Mouse (Mus musculus) adrenal gland, adult 10 weeks (tissue): Measurements from ENCODE around the gene Dhh. TPM values are rescaled to one million over a fixed set of nuclear protein-coding genes. Genes with fewer than 3 reads are reported as not detected.

Source experiments
- polyA plus RNA-seq: library from polyadenylated mRNA; stranded (reverse); fragments of 350-450 nt; fragmentation: Illumina TruSeq; extraction: RNeasy Lipid Tissue Mini Kit (QIAGEN cat#74804); gene quantifications from one replicate; pipeline ENCODE4 v1.2.3, GENCODE M21; 2014; ENCODE audit warnings: low read depth, low replicate concordance

Gene Dhh
- 0.47 TPM for polyA plus RNA-seq

DNA sequence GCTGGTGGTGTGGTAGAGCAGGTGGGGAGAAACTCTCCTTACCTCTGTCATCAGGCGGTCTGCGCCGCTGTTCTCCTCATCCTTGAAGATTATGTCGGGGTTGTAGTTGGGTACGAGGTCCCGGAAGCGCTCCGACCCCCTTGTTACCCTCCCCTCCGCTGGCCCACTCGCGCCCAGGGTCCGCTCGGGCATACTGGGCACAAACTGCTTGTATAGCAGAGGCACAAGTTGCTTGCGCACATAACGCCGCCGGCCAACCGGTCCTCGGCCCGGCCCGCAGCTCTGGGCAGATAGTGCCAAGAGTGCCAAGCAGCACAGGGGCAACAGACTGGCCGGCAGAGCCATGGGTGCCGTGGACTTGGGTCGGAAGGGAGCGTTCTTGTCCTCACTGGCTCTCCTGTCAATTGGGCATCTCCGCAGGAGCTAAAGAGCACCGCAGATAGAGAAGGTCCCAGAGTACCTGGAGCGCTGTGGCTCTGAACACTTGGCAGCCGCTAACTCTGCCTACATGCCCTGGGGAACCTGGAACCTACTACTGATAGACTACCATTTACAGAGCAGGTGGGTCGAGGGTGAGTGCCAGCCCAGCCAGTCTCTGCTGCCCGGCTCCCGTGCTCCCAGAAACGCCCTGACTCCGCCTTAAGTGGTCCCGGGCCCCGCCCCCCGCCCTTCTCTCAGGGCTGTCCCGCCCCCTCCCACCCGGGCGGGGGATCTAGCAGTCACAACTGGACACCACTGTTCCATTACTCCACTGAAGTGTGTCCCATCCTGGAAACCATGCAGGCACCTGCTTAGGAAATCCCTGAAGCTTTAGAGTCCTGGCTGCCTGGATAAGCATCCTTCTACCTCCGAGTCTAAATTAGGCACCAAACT is at the start of gene Dhh:
Gene Dhh, minus strand, starts transcription at position 613 of the 873 bp plus-strand sequence.

DNA sequence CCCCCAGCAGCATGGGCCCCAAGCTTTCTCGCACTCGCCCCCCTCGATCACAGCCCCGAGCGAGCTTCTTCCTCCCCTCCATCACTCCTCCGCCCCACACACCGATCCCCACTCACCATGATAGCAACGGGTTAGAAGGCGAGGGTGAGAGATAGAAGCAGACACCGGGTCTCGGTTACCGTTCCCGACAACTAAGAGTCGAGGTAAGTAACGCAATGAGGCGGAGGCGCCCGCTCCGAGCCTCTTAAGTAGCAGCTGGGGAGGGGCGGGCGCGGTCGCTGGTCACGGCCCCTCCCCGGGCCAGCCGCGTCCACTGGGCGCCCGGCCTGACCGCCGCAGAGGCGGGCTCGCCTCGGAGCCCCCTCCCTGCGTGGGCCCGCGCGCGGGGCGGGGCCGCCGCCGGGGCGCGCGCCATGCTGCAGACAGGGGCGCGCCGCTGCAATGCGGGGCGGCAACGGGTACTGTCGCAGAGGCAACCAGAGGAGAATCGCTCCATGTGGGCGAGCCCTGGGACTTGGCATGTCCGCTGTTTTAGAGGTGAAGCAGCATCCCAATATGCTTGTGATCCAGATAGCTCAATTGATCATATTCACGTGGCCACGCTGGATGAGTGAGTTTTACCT is 36.0 kb upstream of the Dhh start, which contains the start of gene Tuba1b:
Gene Tuba1b, minus strand, starts transcription at position 349 of the 623 bp plus-strand sequence.

DNA sequence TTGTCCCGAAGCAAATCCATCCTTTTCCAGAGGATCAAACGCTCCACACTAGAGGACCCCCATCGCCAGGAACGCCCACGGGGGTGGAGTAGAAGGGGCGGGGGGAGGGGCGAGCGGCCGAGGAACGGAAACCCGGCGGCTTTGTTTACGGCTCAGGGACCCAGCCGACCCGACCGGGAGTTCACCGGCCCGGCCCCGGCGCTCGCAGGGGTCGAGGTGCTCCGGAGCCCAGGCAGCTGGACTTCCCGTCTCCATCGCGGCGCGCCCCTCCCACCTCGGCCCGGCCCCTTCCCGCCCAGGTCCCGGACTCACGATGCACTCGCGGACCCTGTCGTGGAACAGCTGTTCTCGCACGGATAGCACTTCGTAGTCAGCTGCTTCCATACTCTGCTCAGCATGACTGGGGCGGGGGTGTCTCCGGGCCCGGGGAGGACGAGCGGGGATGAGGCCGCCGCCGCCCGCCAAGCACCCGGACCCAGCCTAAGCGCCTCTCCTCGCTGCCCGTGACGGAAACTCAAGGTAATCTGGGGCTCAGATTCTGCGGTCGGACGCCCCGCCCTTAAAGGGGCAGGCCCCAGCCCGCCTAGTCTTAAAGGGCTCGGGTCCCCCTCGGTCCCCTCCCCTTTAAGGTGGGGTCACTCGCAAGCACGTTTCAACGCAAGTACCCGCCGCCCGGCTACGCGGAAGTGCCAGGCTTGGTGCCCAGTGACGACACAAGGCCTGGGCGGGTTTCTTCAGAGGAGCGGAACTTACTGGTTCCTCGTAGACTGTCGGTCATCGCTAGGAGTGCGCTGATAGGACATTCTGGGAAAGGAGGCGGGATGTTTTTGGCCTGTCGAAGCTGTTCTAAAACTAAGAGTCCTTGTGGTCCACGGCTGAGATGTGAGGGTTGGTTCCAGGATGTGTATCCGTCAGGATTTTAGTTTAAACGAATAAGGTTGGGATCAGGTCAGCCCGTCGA is 19.5 kb upstream of the Dhh start, which contains the start of gene Lmbr1l:
Gene Lmbr1l, minus strand, starts transcription at position 694 of the 961 bp plus-strand sequence.

DNA sequence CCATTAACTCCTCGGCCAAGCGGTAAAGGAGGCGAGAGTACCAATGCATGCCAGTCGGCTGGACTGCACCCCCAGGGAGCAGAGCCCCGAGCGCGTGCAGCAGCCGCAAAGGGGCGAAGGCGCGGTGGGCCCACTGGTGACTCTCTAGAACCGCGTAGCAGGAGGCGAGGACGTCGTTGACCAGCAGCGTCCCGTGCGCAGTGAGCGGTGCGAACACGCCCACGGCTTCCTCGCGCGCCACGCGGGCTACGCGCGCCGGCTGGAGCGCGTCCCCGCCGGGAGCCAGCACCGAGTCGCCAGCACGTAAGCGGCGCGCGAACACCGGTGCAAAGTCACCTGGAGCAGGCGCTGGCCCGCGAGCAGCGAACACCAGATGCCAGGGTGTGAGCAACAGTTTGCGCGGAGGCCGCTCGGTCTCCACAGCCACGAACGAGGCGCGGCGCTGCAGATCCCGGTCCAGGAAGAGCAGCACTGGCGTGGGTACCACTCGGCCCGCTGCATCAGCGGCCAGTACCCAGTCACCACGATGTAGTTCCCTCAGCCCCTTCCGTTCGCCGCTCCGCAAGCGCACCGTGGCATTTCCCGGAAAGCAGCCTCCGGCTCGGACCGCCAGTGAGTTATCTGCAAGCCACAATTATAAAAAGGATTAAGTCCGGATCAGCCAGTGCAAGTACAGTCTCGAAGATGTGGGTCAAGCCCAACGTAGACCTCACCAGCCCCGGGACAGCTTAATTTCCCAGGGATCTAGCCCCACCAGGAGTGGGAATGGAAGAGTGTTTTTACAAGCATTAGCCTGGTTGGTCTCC is 4.2 kb downstream of the Dhh start, which contains the start of gene Rhebl1:
Gene Rhebl1, minus strand, starts transcription at position 601 of the 806 bp plus-strand sequence.

DNA sequence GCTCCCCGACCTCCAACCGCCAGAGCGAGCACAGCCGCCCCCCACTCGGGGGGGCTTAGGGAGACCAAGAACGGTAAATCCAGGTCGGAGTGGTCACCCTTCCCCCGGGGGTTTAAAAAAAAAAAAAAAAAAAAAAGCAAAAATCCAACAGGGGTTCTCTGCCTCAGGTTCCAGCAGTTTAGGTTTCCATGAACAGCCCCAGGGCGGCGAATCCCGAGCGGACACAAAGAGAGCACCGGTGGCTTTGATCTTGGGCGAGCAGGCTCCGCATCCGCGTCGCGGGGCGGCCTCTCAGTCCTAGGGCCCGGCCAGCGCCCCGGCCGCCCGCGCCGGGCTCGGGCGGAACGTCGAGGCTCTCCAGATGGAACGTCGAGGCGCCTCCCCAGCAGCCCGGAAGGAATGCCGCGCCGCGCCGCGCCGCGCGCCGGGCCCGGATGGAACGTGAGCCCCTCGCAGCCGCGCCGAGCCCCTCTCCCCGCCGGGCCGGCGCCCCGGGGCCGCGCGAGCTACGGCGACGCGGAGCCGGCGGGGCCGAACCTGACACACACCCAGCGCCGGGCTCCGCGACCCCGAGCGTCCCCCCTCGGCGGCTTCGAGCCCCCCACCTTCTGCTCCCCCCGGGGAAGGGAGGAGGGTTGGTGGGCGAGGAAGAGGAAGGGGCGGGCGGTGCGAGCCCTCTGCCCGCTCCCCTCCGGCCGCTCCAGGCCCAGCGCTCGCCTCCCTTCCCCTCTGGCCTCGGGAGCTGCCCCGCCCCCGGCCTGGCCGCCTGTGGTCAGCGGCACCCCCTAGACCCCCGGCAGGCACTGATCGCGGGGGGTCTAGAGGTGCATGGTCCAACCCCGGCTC is 27.0 kb downstream of the Dhh start, which contains the start of gene Kmt2d:
Gene Kmt2d, minus strand, starts transcription at position 135 of the 846 bp plus-strand sequence.

Other genes with a start within 250 kb of the Dhh start
- gene Ddx23, start 235.6 kb downstream of the Dhh start, polyA plus RNA-seq: 4.0 TPM
- gene Rnd1, start 221.1 kb downstream of the Dhh start, polyA plus RNA-seq: not detected
- gene Ccdc65, start 190.3 kb downstream of the Dhh start, polyA plus RNA-seq: not detected
- gene Fkbp11, start 170.3 kb downstream of the Dhh start, polyA plus RNA-seq: not detected
- 59.2 TPM for gene Arf3, start 135.3 kb downstream of the Dhh start, polyA plus RNA-seq
- gene Wnt10b, start 120.4 kb downstream of the Dhh start, polyA plus RNA-seq: 0.23 TPM
- not detected for gene Wnt1, start 108.7 kb downstream of the Dhh start, polyA plus RNA-seq
- gene Ddn, start 89.0 kb downstream of the Dhh start, polyA plus RNA-seq: not detected
- gene Prkag1, start 67.0 kb downstream of the Dhh start, polyA plus RNA-seq: 69.0 TPM
- 2.3 TPM for gene Kmt2d, start 27.3 kb downstream of the Dhh start, polyA plus RNA-seq
- gene Rhebl1, start 4.0 kb downstream of the Dhh start, polyA plus RNA-seq: 1.5 TPM
- gene Lmbr1l, start 19.7 kb upstream of the Dhh start, polyA plus RNA-seq: 1.9 TPM
- 54.1 TPM for gene Tuba1b, start 36.0 kb upstream of the Dhh start, polyA plus RNA-seq
- gene Gm49450, start 55.0 kb upstream of the Dhh start, polyA plus RNA-seq: not detected
- 44.0 TPM for gene Tuba1a, start 55.2 kb upstream of the Dhh start, polyA plus RNA-seq
- 23.9 TPM for gene Tuba1c, start 131.4 kb upstream of the Dhh start, polyA plus RNA-seq
- not detected for gene Prph, start 156.6 kb upstream of the Dhh start, polyA plus RNA-seq
- gene Troap, start 176.0 kb upstream of the Dhh start, polyA plus RNA-seq: not detected
- gene C1ql4, start 189.3 kb upstream of the Dhh start, polyA plus RNA-seq: not detected
- gene Dnajc22, start 194.6 kb upstream of the Dhh start, polyA plus RNA-seq: not detected
- 35.1 TPM for gene Spats2, start 227.4 kb upstream of the Dhh start, polyA plus RNA-seq